Mouse (Mus musculus) neural tube, embryonic 11.5 days (tissue): ENCODE results near the gene Oscp1. TPM values are rescaled to one million over a fixed set of nuclear protein-coding genes. Genes with fewer than 3 reads are reported as not detected.

Experiments
- ATAC-seq: fragments of 200-750 bp; cut with Nextera tagmentation; 2 replicates; pipeline ENCODE4 v1.8.0; 2017; ENCODE audit warnings: moderate number of reproducible peaks, mild to moderate bottlenecking, moderate TSS enrichment, moderate library complexity; ENCODE audit not compliant: insufficient read depth, low FRiP score, low TSS enrichment
- DNase-seq: peaks from one replicate; pipeline ENCODE4 v3.0.0-alpha.2; 2015; ENCODE audit warnings: low spot score
- H3K27ac ChIP-seq: fragments of 300-500 bp; sonication (generic); 2 replicates; pipeline ENCODE4 v1.5.1; 2014; ENCODE audit warnings: low read depth, mild to moderate bottlenecking, low read length
- H3K27me3 ChIP-seq: fragments of 300-500 bp; sonication (generic); 2 replicates; pipeline ENCODE4 v1.6.1; 2014; ENCODE audit warnings: mild to moderate bottlenecking, low read length, mixed read lengths; ENCODE audit not compliant: control insufficient read depth, insufficient read depth
- H3K36me3 ChIP-seq: fragments of 300-500 bp; sonication (generic); 2 replicates; pipeline ENCODE4 v1.6.1; 2014; ENCODE audit warnings: mild to moderate bottlenecking, low read length, moderate library complexity, mixed read lengths; ENCODE audit not compliant: control insufficient read depth, insufficient read depth
- H3K4me1 ChIP-seq: fragments of 300-500 bp; sonication (generic); 2 replicates; pipeline ENCODE4 v1.6.1; 2014; ENCODE audit warnings: low read length, mixed read lengths; ENCODE audit not compliant: control insufficient read depth, insufficient read depth
- H3K4me2 ChIP-seq: fragments of 300-500 bp; sonication (generic); 2 replicates; pipeline ENCODE4 v1.6.1; 2014; ENCODE audit warnings: low read depth, mild to moderate bottlenecking, moderate library complexity
- H3K4me3 ChIP-seq: fragments of 300-500 bp; sonication (generic); 2 replicates; pipeline ENCODE4 v1.5.1; 2014; ENCODE audit warnings: low read depth, low read length
- H3K9ac ChIP-seq: fragments of 300-500 bp; sonication (generic); 2 replicates; pipeline ENCODE4 v1.6.1; 2014; ENCODE audit warnings: mild to moderate bottlenecking, low read length
- H3K9me3 ChIP-seq: fragments of 300-500 bp; sonication (generic); 2 replicates; pipeline ENCODE4 v1.6.1; 2016; ENCODE audit warnings: low read length; ENCODE audit not compliant: control insufficient read depth
- WGBS: fragments of 180-500 bp; shearing (Covaris S2); extraction: QIAGEN DNeasy Blood & Tissue Kit; methylation state at CpG from one replicate; pipeline ENCODE4 v1.1.7; 2014; 5-methylcytosine and 5-hydroxymethylcytosine counted together
- polyA plus RNA-seq: library from polyadenylated mRNA; unstranded; fragments of >200 nt; fragmentation: Nextera tagmentation; extraction: Ambion mirVana; gene quantifications from 2 replicates; pipeline ENCODE4 v1.2.1, GENCODE M21; 2014

Oscp1 gene
- polyA plus RNA-seq, 1 experiment from 2014 or later: 21.4 TPM

DNA sequence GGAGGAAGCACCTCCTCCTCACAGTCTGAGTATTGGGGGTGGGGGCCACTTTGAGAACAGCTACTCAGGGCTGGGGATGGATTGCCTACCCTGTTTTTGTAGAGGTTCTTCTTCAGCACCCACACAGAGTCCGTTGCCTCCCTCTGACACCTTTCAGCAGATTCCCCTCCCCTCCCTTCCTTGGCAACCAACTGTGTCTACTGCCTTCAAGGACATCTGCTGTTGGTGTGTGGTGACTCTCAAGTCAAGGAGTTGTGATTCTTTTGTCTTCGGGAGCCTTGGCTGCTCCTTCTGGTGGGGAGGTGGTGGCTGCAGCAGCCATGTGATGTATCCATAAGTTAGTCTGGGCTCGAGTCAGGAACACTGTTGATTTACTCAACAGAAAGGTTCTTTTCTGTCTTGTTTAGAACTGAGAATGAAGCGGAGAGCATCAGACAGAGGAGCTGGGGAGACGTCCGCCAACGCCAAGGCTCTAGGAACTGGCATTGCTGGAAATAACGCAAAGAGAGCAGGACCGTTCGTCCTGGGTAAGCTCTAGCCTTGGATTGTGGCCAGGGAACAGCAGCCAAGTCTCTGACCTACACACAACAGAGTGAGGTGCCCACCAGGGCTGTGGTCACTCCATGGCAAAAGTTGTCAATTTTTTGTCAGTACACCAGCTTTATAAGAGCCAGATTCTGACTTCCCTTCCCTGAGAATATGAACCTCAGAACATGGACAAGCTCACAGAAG lies 65.1 kb downstream of the Oscp1 start:
- H3K27ac ChIP-seq: no peak overlapping the region
- H3K36me3 ChIP-seq: peaks cover 6% of the 10 kb centered on the region
- no peak overlapping the region for H3K4me2 ChIP-seq
- WGBS: 90% methylated on average over 10 of the region's 10 CpGs
- no peak for DNase-seq
- no peaks in the 10 kb centered on the region for H3K4me1 ChIP-seq
- ATAC-seq: no peak
- no peaks in the 10 kb centered on the region for H3K27me3 ChIP-seq
- no peaks in the 10 kb centered on the region for H3K9me3 ChIP-seq
- no peak overlapping the region for H3K9ac ChIP-seq
- H3K4me3 ChIP-seq: no peak overlapping the region

GRCm38 (mm10) chr4:126130502-126130901 lies 72.1 kb downstream of the Oscp1 start:
- DNase-seq: no peak

DNA sequence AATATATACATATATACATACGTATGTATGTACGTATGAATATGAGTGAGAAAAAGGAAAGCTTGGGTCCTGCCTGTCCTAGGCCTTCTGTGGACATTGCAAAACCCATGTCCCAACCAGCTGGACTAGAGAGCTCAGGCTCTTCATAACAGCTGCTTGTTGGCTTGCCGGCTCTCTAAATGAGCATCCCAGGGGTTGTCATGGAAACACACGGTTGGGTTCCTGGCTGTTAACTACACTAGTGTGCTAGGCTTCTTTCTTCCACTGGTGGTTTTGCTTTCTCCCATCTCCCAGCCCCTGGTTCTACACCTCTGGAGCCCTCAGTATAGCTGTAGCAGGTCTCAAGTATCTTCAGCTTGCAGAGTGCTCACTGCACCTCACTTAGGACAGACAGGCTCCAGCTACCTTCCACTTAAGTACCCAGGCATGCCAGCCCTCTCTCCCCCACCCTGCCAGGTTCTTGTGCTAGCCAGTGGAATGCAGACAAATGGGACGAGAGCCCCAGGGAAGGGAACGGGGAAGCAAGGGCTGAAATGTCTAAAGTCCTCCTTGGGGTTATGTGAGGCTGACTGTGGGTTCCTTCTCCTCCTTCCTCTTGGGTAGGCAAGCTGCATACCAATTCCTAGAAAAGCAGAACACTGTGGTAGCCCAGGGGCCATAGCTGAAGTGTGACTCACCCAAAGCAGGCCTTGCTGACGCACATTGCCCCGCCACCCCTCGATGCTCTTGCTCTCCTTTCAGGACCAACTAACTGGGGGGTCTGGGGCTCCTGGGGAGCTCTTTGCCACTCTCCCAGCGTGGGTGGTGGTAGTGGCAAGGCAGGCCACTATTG lies 73.1 kb downstream of the Oscp1 start:
- no peaks in the 10 kb centered on the region for H3K9me3 ChIP-seq
- DNase-seq (peak; percentile 53), ATAC-seq (no peak; the same call in 1 of the 2 replicates)
- H3K4me3 ChIP-seq: no peak overlapping the region
- H3K36me3 ChIP-seq: peaks cover 9% of the 10 kb centered on the region
- no peak overlapping the region for H3K9ac ChIP-seq
- H3K27me3 ChIP-seq: no peaks in the 10 kb centered on the region
- peaks cover 8% of the 10 kb centered on the region for H3K4me1 ChIP-seq
- 46% methylated on average over 10 of the region's 10 CpGs for WGBS
- no peak overlapping the region for H3K4me2 ChIP-seq
- peak overlapping the region; percentile 41 for H3K27ac ChIP-seq

More at GRCm38 (mm10) chr4:126130502-126130901, 72.1 kb downstream of the Oscp1 start:
- ATAC-seq: no peak
- Histone ChIP-seq H3K4me3 (no peak overlapping the region), H3K27me3 (no peaks in the 10 kb centered on the region), H3K36me3 (peaks cover 11% of the 10 kb centered on the region), H3K27ac (no peak overlapping the region), H3K4me1 (peaks cover 8% of the 10 kb centered on the region), H3K4me2 (no peak overlapping the region), H3K9me3 (no peaks in the 10 kb centered on the region), H3K9ac (no peak overlapping the region)
- WGBS: 61% methylated on average over 11 of the region's 11 CpGs

GRCm38 (mm10) chr4:126132636-126133264 lies 74.4 kb downstream of the Oscp1 start:
- WGBS: 55% methylated on average over 6 of the region's 6 CpGs
- ATAC-seq: no peak
- Histone ChIP-seq H3K36me3 (peaks cover 10% of the 10 kb centered on the region), H3K27me3 (no peaks in the 10 kb centered on the region), H3K4me3 (no peak overlapping the region), H3K4me2 (no peak overlapping the region), H3K9ac (no peak overlapping the region), H3K9me3 (no peaks in the 10 kb centered on the region), H3K27ac (no peak overlapping the region), H3K4me1 (peaks cover 8% of the 10 kb centered on the region)
- no peak for DNase-seq

DNA sequence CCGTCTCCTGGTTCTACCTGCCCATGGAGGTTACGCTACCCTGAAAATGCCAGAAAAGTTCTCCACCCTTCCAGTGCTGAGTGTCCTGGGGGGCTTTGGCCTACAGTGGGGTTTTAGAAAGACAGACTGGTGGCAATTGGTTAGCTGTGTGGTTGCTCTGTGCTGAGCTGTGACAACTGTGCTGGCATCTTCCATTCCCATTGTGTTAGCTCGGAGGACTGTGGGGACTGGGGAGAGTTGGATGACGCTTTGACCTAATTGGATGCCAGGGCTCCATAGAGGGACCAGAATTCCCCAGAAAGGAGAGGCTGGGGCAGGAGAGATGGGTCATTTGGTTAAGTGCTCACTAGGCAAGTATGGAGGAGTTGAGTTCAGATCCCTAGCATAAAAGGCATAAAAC lies 75.9 kb downstream of the Oscp1 start:
- ATAC-seq (no peak), DNase-seq (no peak)
- Histone ChIP-seq H3K27me3 (no peaks in the 10 kb centered on the region), H3K9ac (no peak overlapping the region), H3K4me3 (no peak overlapping the region), H3K36me3 (peaks cover 6% of the 10 kb centered on the region), H3K4me2 (no peak overlapping the region), H3K9me3 (no peaks in the 10 kb centered on the region), H3K4me1 (peaks cover 8% of the 10 kb centered on the region), H3K27ac (no peak overlapping the region)
- 81% methylated on average over 4 of the region's 4 CpGs for WGBS

GRCm38 (mm10) chr4:126134639-126135038 lies 76.3 kb downstream of the Oscp1 start:
- H3K4me3 ChIP-seq: no peak overlapping the region
- peaks cover 8% of the 10 kb centered on the region for H3K36me3 ChIP-seq
- no peaks in the 10 kb centered on the region for H3K9me3 ChIP-seq
- H3K27ac ChIP-seq: no peak overlapping the region
- H3K27me3 ChIP-seq: no peaks in the 10 kb centered on the region
- ATAC-seq (no peak), DNase-seq (no peak)
- no peak overlapping the region for H3K9ac ChIP-seq
- H3K4me2 ChIP-seq: no peak overlapping the region
- WGBS: 92% methylated on average over 4 of the region's 4 CpGs
- peaks cover 8% of the 10 kb centered on the region for H3K4me1 ChIP-seq

- DNase-seq (no peak), ATAC-seq (no peak)
- no peaks in the 10 kb centered on the region for H3K4me1 ChIP-seq
- H3K4me2 ChIP-seq: no peak overlapping the region
- peaks cover 9% of the 10 kb centered on the region for H3K36me3 ChIP-seq
- H3K27ac ChIP-seq: no peak overlapping the region
- H3K27me3 ChIP-seq: no peaks in the 10 kb centered on the region
- H3K4me3 ChIP-seq: no peak overlapping the region
- 94% methylated on average over 4 of the region's 4 CpGs for WGBS
- no peak overlapping the region for H3K9ac ChIP-seq
- H3K9me3 ChIP-seq: no peaks in the 10 kb centered on the region
Observed at GRCm38 (mm10) chr4:126137773-126138172, 79.4 kb downstream of the Oscp1 start.

DNA sequence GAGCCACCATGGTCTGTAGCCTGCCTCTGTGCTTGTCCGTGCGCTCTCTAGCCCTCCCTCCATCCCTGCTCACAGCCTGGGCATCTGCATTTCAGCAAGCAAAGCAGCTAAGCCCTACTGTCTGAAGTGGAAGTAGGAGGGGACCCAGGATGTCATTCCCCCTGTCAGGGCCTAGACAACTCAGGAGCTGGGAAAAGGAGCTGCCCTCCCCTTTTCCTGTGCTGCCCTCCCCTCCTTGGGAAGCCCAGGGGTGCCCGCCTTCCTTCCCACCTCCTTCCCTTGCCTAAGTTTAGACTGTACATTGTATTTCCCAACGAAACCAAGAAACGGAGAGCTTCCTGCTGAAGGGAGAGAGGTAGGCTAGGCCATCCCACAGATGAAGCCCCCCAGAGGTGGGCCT lies 82.7 kb downstream of the Oscp1 start:
- Histone ChIP-seq H3K27me3 (no peaks in the 10 kb centered on the region), H3K27ac (no peak overlapping the region), H3K36me3 (peaks cover 7% of the 10 kb centered on the region), H3K9me3 (no peaks in the 10 kb centered on the region), H3K4me1 (no peaks in the 10 kb centered on the region), H3K9ac (no peak overlapping the region), H3K4me2 (no peak overlapping the region), H3K4me3 (no peak overlapping the region)
- ATAC-seq (no peak), DNase-seq (no peak)
- WGBS: 84% methylated on average over 5 of the region's 5 CpGs
